Mouse (Mus musculus) liver, embryonic 13.5 days (tissue): ENCODE results near the gene Angptl8. TPM values are rescaled to one million over a fixed set of nuclear protein-coding genes. Genes with fewer than 3 reads are reported as not detected.
"Not testable (repeated sequence)": the region's sequence is repeated elsewhere in the genome, so short reads cannot be mapped to it uniquely, and the experiment has no call there.

Experiments used
- ATAC-seq: fragments of 200-750 bp; cut with Nextera tagmentation; 2 replicates; pipeline ENCODE4 v1.8.0; 2017; ENCODE audit warnings: low read depth, mild to moderate bottlenecking, moderate number of reproducible peaks, moderate library complexity
- DNase-seq: peaks from one replicate; pipeline ENCODE4 v3.0.0; 2022
- H3K27ac ChIP-seq: fragments of 300-500 bp; sonication (generic); 2 replicates; pipeline ENCODE4 v1.5.1; 2015; ENCODE audit warnings: moderate library complexity, mild to moderate bottlenecking, inconsistent platforms
- H3K27me3 ChIP-seq: fragments of 300-500 bp; sonication (generic); 2 replicates; pipeline ENCODE4 v1.6.1; 2015; ENCODE audit warnings: mild to moderate bottlenecking, inconsistent platforms
- H3K36me3 ChIP-seq: fragments of 300-500 bp; sonication (generic); 2 replicates; pipeline ENCODE4 v1.6.1; 2015; ENCODE audit warnings: mild to moderate bottlenecking, inconsistent platforms
- H3K4me1 ChIP-seq: fragments of 300-500 bp; sonication (generic); replicated peaks from 2 replicates; pipeline ENCODE4 v1.6.1; 2015; ENCODE audit warnings: inconsistent platforms
- H3K4me2 ChIP-seq: fragments of 300-500 bp; sonication (generic); 2 replicates; pipeline ENCODE4 v1.6.1; 2015; ENCODE audit warnings: inconsistent platforms, mild to moderate bottlenecking, moderate library complexity
- H3K4me3 ChIP-seq: fragments of 300-500 bp; sonication (generic); replicated peaks from 2 replicates; pipeline ENCODE4 v1.5.1; 2015; ENCODE audit warnings: mild to moderate bottlenecking, inconsistent platforms
- H3K9ac ChIP-seq: fragments of 300-500 bp; sonication (generic); 2 replicates; pipeline ENCODE4 v1.6.1; 2015; ENCODE audit warnings: mild to moderate bottlenecking, inconsistent platforms
- H3K9me3 ChIP-seq: fragments of 300-500 bp; sonication (generic); replicated peaks from 2 replicates; pipeline ENCODE4 v1.6.1; 2016; ENCODE audit warnings: inconsistent platforms
- WGBS: fragments of 180-500 bp; shearing (Covaris S2); methylation state at CpG from one replicate; pipeline ENCODE4 v1.1.7; 2015; ENCODE audit not compliant: insufficient replicate concordance; 5-methylcytosine and 5-hydroxymethylcytosine counted together
- polyA plus RNA-seq: library from polyadenylated mRNA; unstranded; fragments of >200 nt; fragmentation: Nextera tagmentation; extraction: Ambion mirVana; gene quantifications from 2 replicates; pipeline ENCODE4 v1.2.1, GENCODE M21; 2015

The Angptl8 gene
- 15.5 and 16.1 TPM in 2 replicates for polyA plus RNA-seq

- Histone ChIP-seq H3K36me3 (peaks cover 20% of the 10 kb centered on the region; the same call in 1 of the 2 replicates), H3K4me1 (peaks cover 15% of the 10 kb centered on the region; the same call in 1 of the 2 replicates), H3K9ac (peak within 1 kb of the TSS; percentile 57), H3K9me3 (no peaks in the 10 kb centered on the region), H3K27me3 (no peaks in the 10 kb centered on the region), H3K27ac (peak within 1 kb of the TSS; percentile 63), H3K4me3 (peak within 1 kb of the TSS; percentile 47), H3K4me2 (peak within 1 kb of the TSS; percentile 45)
- WGBS, result 65% methylated on average over 15 of the region's 15 CpGs
- DNase-seq, result peak; percentile 11
- peak; percentile 61 for ATAC-seq
Measured at GRCm38 (mm10) chr9:21835258-21835912, at the start of gene Angptl8. Gene Angptl8 (plus strand): TSS chr9:21835510.

GRCm38 (mm10) chr9:21786309-21786708, 49.0 kb upstream of the Angptl8 start:
- ATAC-seq, H3K4me1 ChIP-seq, H3K9me3 ChIP-seq, H3K27ac ChIP-seq, H3K4me3 ChIP-seq, DNase-seq, H3K27me3 ChIP-seq, H3K9ac ChIP-seq, H3K4me2 ChIP-seq: not testable (repeated sequence)
- peaks cover 17% of the 10 kb centered on the region; the same call in 1 of the 2 replicates for H3K36me3 ChIP-seq
- WGBS, result 49% methylated on average over 2 of the region's 2 CpGs

GRCm38 (mm10) chr9:21786906-21787305, 48.4 kb upstream of the Angptl8 start:
- H3K4me3 ChIP-seq, result no peak overlapping the region
- no peak for DNase-seq
- H3K27me3 ChIP-seq, result no peaks in the 10 kb centered on the region
- H3K27ac ChIP-seq, result no peak overlapping the region
- 12% methylated on average over 6 of the region's 6 CpGs for WGBS
- H3K9ac ChIP-seq, result no peak overlapping the region
- peaks cover 8% of the 10 kb centered on the region for H3K4me1 ChIP-seq
- H3K36me3 ChIP-seq, result peaks cover 14% of the 10 kb centered on the region; the same call in 1 of the 2 replicates
- H3K4me2 ChIP-seq, result no peak overlapping the region
- no peak for ATAC-seq
- H3K9me3 ChIP-seq, result no peaks in the 10 kb centered on the region

GRCm38 (mm10) chr9:21787654-21788053, 47.7 kb upstream of the Angptl8 start:
- Histone ChIP-seq H3K4me1 (peaks cover 11% of the 10 kb centered on the region), H3K27ac (no peak overlapping the region), H3K36me3 (peaks cover 16% of the 10 kb centered on the region; the same call in 1 of the 2 replicates), H3K9me3 (no peaks in the 10 kb centered on the region), H3K9ac (no peak overlapping the region), H3K4me2 (no peak overlapping the region), H3K4me3 (no peak overlapping the region), H3K27me3 (no peaks in the 10 kb centered on the region)
- 75% methylated on average over 5 of the region's 5 CpGs for WGBS
- no peak for ATAC-seq
- DNase-seq, result no peak

GRCm38 (mm10) chr9:21788234-21788633, 47.1 kb upstream of the Angptl8 start:
- Histone ChIP-seq H3K4me2 (no peak overlapping the region), H3K27me3 (no peaks in the 10 kb centered on the region), H3K9me3 (no peaks in the 10 kb centered on the region), H3K4me3 (no peak overlapping the region), H3K9ac (no peak overlapping the region), H3K27ac (no peak overlapping the region), H3K4me1 (peaks cover 14% of the 10 kb centered on the region), H3K36me3 (peaks cover 21% of the 10 kb centered on the region; the same call in 1 of the 2 replicates)
- DNase-seq, result no peak
- 74% methylated on average over 9 of the region's 9 CpGs for WGBS
- no peak for ATAC-seq

- Histone ChIP-seq H3K4me3 (no peak overlapping the region), H3K4me2 (no peak overlapping the region), H3K27ac (no peak overlapping the region), H3K9ac (no peak overlapping the region), H3K36me3 (peaks cover 35% of the 10 kb centered on the region), H3K9me3 (no peaks in the 10 kb centered on the region), H3K27me3 (peaks cover 2% of the 10 kb centered on the region; the same call in 1 of the 2 replicates), H3K4me1 (peaks cover 17% of the 10 kb centered on the region)
- WGBS, result 76% methylated on average over 8 of the region's 8 CpGs
- no peak for DNase-seq
- ATAC-seq, result no peak
Measured at GRCm38 (mm10) chr9:21791861-21792260, 43.4 kb upstream of the Angptl8 start.

GRCm38 (mm10) chr9:21792644-21793043, 42.7 kb upstream of the Angptl8 start:
- peaks cover 35% of the 10 kb centered on the region for H3K36me3 ChIP-seq
- H3K27me3 ChIP-seq, result peaks cover 9% of the 10 kb centered on the region; the same call in 1 of the 2 replicates
- peaks cover 22% of the 10 kb centered on the region for H3K4me1 ChIP-seq
- H3K4me2 ChIP-seq, result no peak overlapping the region
- no peak for DNase-seq
- H3K27ac ChIP-seq, result no peak overlapping the region
- H3K4me3 ChIP-seq, result no peak overlapping the region
- no peak for ATAC-seq
- WGBS, result 25% methylated on average over 8 of the region's 8 CpGs
- no peak overlapping the region for H3K9ac ChIP-seq
- H3K9me3 ChIP-seq, result no peaks in the 10 kb centered on the region

GRCm38 (mm10) chr9:21793507-21793906, 41.8 kb upstream of the Angptl8 start:
- 84% methylated on average over 6 of the region's 6 CpGs for WGBS
- H3K36me3 ChIP-seq, result peaks cover 33% of the 10 kb centered on the region
- ATAC-seq, result not testable (repeated sequence)

GRCm38 (mm10) chr9:21794344-21794834, 40.9 kb upstream of the Angptl8 start:
- H3K36me3 ChIP-seq, result peaks cover 33% of the 10 kb centered on the region
- no peak for ATAC-seq
- H3K27me3 ChIP-seq, result peaks cover 13% of the 10 kb centered on the region; the same call in 1 of the 2 replicates
- WGBS, result 82% methylated on average over 18 of the region's 18 CpGs
- no peak for DNase-seq
- H3K9me3 ChIP-seq, result no peaks in the 10 kb centered on the region
- no peak overlapping the region for H3K27ac ChIP-seq
- no peak overlapping the region for H3K4me3 ChIP-seq
- H3K9ac ChIP-seq, result no peak overlapping the region
- no peak overlapping the region for H3K4me2 ChIP-seq
- peaks cover 39% of the 10 kb centered on the region for H3K4me1 ChIP-seq

More at GRCm38 (mm10) chr9:21793507-21793906, 41.8 kb upstream of the Angptl8 start:
- not testable (repeated sequence) for H3K27ac ChIP-seq, DNase-seq, H3K4me3 ChIP-seq, H3K9me3 ChIP-seq, H3K4me2 ChIP-seq, H3K9ac ChIP-seq
- Histone ChIP-seq H3K4me1 (peaks cover 30% of the 10 kb centered on the region), H3K27me3 (peaks cover 13% of the 10 kb centered on the region; the same call in 1 of the 2 replicates)

GRCm38 (mm10) chr9:21794925-21795324, 40.4 kb upstream of the Angptl8 start:
- 87% methylated on average over 25 of the region's 25 CpGs for WGBS
- no peak overlapping the region for H3K27ac ChIP-seq

GRCm38 (mm10) chr9:21795579-21795978, 39.7 kb upstream of the Angptl8 start:
- Histone ChIP-seq H3K4me3 (no peak overlapping the region), H3K4me2 (no peak overlapping the region), H3K27ac (no peak overlapping the region), H3K9me3 (no peaks in the 10 kb centered on the region), H3K9ac (no peak overlapping the region), H3K36me3 (peaks cover 33% of the 10 kb centered on the region), H3K4me1 (peaks cover 43% of the 10 kb centered on the region), H3K27me3 (peaks cover 13% of the 10 kb centered on the region; the same call in 1 of the 2 replicates)
- ATAC-seq (no peak), DNase-seq (no peak)
- WGBS, result 79% methylated on average over 5 of the region's 5 CpGs

More at GRCm38 (mm10) chr9:21794925-21795324, 40.4 kb upstream of the Angptl8 start:
- ATAC-seq (no peak), DNase-seq (no peak)
- H3K9ac ChIP-seq, result no peak overlapping the region
- H3K9me3 ChIP-seq, result no peaks in the 10 kb centered on the region
- H3K36me3 ChIP-seq, result peaks cover 33% of the 10 kb centered on the region
- no peak overlapping the region for H3K4me2 ChIP-seq
- H3K4me3 ChIP-seq, result no peak overlapping the region
- peaks cover 43% of the 10 kb centered on the region for H3K4me1 ChIP-seq
- H3K27me3 ChIP-seq, result peaks cover 13% of the 10 kb centered on the region; the same call in 1 of the 2 replicates
